Mouse (Mus musculus): Measurements from ENCODE around the gene Grin2b. TPM values are rescaled to one million over a fixed set of nuclear protein-coding genes. Genes with fewer than 3 reads are reported as not detected.

Gene Grin2b
- total RNA-seq, 2 experiments from 2014 or later, result 336 to 340 TPM

DNA sequence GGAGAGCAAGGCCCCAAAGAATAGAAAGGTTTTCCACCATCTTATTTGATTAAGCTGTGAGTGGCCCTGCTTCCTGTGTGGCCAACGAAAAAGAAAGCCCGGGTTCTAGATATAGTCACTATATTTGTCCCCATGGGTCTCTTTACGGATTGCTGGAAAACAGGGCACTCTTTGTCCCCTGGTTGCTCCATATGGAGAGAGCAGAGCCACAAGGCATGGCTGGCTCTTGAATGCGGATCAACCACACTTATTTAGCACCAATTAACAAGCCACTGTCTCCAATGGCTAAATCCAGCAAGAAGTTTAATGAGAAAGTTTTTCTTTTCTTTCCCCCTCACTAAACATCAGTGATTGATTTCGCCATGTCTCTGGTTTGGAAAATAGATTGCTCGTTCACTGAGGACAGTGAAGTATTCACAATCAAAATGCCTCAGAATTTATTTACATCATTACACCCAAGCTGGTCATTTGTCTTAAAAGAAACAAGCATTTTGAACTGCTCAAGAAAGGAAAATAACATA, 240.9 kb downstream of the Grin2b start:
- intact Hi-C loops (cut with DNase I), result no loop called here
- DNase-seq (ENCODE audit: low spot score in 2 of 2), result no peak

- intact Hi-C loops (cut with DNase I), result no loop called here
- no peak for DNase-seq (ENCODE audit: low spot score in 2 of 2)
Measured at GRCm38 (mm10) chr6:135917676-135918075, 255.6 kb downstream of the Grin2b start.

- no peak for DNase-seq (ENCODE audit: low spot score in 2 of 2)
- intact Hi-C loops (cut with DNase I), result no loop called here
Measured at GRCm38 (mm10) chr6:135914608-135915007, 258.7 kb downstream of the Grin2b start.

DNA sequence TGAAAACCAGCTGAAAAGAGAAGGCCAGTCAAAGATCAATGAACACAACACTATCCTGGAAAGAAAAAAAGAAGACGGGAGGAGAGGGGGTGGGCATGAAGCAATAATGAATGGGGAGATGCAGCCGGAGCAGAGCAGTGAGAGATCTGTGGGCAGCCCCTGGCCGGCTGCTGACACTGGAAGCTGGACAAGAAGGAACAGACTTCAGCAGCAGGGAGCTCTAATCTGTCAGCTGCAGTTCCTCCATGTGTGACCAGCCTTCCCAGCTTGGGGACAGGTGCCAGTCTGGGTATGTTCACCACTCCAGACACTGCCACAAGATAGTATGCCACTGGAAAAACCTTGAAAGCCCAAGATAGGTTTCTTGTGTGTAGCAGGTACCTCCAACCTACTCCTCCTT, 261.2 kb downstream of the Grin2b start:
- no peak for DNase-seq (ENCODE audit: low spot score in 2 of 2)
- intact Hi-C loops (cut with DNase I), result no loop called here

- DNase-seq (ENCODE audit: low spot score in 2 of 2), result no peak
- intact Hi-C loops (cut with DNase I), result no loop called here
Measured at GRCm38 (mm10) chr6:135911131-135911530, 262.2 kb downstream of the Grin2b start.

DNA sequence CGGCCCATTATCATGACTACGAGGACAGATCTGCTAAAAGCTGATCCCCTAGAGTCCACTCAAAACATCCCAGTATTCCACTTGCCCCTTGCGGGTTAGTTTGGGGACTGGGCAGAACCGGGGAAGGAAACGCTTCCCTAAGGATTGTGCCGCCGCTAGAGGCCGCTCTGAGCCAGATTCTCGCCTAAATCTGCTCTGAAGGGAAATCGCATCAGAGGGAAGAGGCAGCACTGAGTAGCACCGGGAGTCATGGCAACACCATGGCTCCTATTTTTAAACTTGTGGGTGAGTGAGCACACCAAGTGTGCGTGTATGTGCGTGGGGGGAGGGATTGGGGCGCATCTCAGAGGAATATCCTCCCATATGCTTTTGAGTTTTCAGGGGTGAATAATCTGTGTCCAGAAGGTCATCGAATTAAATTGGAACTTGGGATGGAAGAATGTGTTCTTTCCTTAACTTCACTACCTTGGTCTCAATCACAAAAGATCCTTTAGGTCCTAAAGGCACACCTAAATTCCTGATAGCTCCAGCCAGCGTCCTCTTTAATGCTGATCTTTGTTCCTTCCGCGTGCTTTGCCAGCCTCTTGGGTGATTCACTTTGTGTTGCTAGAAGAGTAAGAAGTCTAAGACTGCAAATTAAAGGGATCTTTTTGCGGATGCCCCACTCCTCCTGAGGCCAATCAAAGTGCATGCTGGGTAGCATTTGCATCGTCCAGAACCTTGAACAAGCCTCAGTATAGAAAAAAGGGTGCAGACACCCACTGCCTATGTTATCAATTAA, 265.6 kb downstream of the Grin2b start:
- peak; percentile 86 to 96 for DNase-seq (ENCODE audit: low spot score in 2 of 2)
- intact Hi-C loops (cut with DNase I), result loop anchor here (2.0 to 5.0 kb wide), 2 partner anchors 265 to 445 kb away; partner anchors contain the start of gene Grin2b

GRCm38 (mm10) chr6:135907137-135907536, 266.2 kb downstream of the Grin2b start:
- DNase-seq (ENCODE audit: low spot score in 2 of 2), result peak in 1 of 2 experiments; percentile 57

DNA sequence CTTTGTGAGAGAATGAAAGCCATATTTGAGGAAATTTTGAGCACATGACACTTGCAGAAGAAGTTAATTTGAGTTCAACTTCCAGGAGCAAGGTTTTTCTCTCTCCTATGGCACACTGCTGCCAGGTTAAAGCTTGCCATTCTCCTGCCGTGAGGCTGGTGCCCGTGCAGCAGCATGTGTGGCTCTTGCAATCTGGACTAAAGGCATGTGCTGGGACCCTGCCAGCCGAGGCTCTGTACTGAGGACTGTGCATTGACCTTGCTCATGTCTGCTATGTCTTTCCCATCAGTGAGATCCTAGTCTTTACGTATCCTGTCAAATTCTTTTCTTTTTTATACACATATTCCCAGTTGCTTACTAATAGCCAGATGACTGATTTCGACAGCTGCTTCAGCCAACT, 268.9 kb downstream of the Grin2b start:
- peak in 1 of 2 experiments; percentile 24 for DNase-seq (ENCODE audit: low spot score in 2 of 2)
- intact Hi-C loops (cut with DNase I), result loop anchor here (5.0 kb wide), 2 partner anchors 267 to 462 kb away; no protein-coding TSS in a partner anchor

More at GRCm38 (mm10) chr6:135907137-135907536, 266.2 kb downstream of the Grin2b start:
- intact Hi-C loops (cut with DNase I), result loop anchor here (2.0 to 5.0 kb wide), 2 partner anchors 266 to 445 kb away; partner anchors contain the start of gene Grin2b

GRCm38 (mm10) chr6:135900410-135900809, 272.9 kb downstream of the Grin2b start:
- intact Hi-C loops (cut with DNase I), result loop anchor here (5.0 kb wide), 2 partner anchors 263 to 458 kb away; no protein-coding TSS in a partner anchor
- peak; percentile 67 to 92 for DNase-seq (ENCODE audit: low spot score in 2 of 2)

DNA sequence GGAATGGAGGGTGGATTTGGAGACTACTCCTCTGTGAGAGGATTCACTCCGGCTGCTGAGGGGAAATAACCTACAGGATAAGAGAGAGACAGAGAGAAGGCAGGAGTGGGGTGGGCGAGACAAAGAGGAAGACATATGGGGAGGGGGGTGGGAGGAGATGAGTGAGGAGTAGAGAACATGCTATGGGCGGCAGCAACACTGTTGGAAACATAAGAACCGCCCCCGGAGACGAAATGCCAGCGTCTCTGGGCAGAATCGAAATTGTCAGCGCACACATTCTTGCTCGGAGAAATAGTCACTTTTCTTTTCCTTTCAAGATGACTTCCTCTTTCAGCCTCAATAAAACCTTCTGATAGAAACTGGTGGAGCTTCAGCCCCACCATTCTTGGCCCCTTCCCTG, 274.1 kb downstream of the Grin2b start:
- intact Hi-C loops (cut with DNase I), result loop anchor here (1.0 to 2.0 kb wide), 2 partner anchors 70 to 465 kb away; no protein-coding TSS in a partner anchor
- peak; percentile 71 to 93 for DNase-seq (ENCODE audit: low spot score in 2 of 2)

- intact Hi-C loops (cut with DNase I), result no loop called here
- DNase-seq (ENCODE audit: low spot score in 2 of 2), result peak in 1 of 2 experiments; percentile 79
Measured at GRCm38 (mm10) chr6:135894793-135895228, 278.5 kb downstream of the Grin2b start.

GRCm38 (mm10) chr6:135882611-135883010, 290.7 kb downstream of the Grin2b start:
- intact Hi-C loops (cut with DNase I), result no loop called here
- DNase-seq (ENCODE audit: low spot score in 2 of 2), result no peak

DNA sequence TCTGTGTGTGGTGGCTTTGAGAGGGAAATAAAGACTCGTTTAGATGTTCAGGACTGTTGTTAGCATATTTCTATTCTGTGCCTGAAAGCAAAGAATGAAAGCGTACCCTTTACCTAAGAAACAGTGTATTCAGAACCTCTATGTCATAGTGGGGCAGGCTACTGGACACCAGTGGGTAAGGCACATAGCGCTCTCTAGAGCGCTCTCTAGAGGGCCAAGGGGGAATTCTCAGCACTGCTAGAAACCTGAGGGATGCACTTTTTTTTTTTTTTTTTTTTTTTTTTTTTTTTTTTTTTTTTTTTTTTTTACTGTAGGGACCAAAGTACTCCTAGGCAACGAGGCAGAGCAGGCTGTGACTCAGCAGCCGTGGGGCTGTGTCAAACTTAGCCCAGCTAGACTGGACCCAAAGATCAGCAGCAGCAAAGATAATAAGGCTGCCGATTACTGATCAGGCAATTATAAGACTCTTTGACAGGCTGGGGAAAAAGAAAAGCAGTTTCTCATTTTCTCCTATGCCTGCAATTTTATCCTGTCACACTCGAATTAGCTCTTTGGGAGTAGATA, 297.1 kb downstream of the Grin2b start:
- intact Hi-C loops (cut with DNase I), result no loop called here

DNA sequence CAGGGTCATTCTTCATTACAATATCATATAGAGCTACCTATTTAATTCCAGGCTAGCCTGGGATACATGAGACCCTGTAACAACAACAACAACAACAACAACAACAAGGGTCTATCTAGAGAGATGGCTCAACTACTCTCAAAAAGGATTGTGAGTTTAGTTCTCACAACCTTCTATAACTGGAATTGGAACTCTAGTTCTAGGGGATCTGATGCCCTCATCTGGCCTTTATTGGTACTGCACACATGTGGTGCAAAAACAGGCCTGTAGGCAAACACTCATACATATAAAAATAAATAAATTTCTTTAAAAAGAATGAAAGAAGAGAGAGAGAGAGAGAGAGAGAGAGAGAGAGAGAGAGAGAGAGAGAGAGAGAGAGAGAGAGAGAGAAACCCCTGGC, 298.7 kb downstream of the Grin2b start:
- intact Hi-C loops (cut with DNase I), result no loop called here
- DNase-seq (ENCODE audit: low spot score in 2 of 2), result no peak

More for the DNA sequence above, 297.1 kb downstream of the Grin2b start:
- DNase-seq (ENCODE audit: low spot score in 2 of 2), result no peak

GRCm38 (mm10) chr6:135865832-135866231, 307.5 kb downstream of the Grin2b start:
- intact Hi-C loops (cut with DNase I), result no loop called here

GRCm38 (mm10) chr6:135863965-135864364, 309.3 kb downstream of the Grin2b start:
- intact Hi-C loops (cut with DNase I), result no loop called here
- peak in 1 of 2 experiments; percentile 78 for DNase-seq (ENCODE audit: low spot score in 2 of 2)

More at GRCm38 (mm10) chr6:135865832-135866231, 307.5 kb downstream of the Grin2b start:
- DNase-seq (ENCODE audit: low spot score in 2 of 2), result peak; percentile 67 to 92

DNA sequence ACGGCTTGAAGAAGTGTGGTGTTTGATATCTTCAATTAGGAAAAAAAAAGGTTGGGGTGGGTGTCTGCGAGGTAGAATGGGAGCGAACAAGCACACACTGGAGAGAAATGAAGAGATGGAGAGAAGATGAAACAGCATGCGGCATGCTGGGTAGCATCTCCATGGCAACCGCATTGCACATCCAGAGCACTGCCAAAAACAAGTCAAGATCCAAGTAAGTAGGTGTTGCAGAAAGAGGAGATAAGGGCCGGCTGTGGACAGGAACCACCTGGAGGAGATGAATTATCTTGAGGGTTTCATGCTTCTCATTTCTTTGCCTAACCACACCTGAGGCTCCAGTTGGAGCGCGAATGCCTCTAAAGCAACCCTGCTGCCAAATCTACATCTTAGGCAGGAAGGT, 313.8 kb downstream of the Grin2b start:
- intact Hi-C loops (cut with DNase I), result no loop called here
- DNase-seq (ENCODE audit: low spot score in 2 of 2), result peak; percentile 85 to 97

DNA sequence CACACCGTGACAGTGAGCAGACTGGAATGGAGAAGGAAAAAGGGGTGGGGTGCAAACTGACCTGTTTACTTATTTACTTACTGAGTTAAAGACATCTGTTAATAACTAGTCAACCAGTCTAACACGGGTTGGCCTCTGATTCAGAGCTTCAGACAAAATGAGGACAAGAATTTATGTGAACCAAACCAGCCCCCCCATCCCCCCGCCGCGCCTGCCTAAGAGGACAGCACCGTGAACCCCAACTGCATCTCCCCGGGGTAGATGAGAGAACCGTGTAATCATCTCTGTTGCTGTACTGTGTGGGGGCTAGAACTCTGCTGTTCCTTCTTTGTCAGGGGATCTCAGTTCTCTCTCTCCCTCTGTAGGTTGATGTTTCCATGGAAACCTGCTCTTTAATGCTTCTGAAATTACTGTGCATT, 319.1 kb downstream of the Grin2b start:
- intact Hi-C loops (cut with DNase I), result no loop called here
- peak in 1 of 2 experiments; percentile 80 for DNase-seq (ENCODE audit: low spot score in 2 of 2)

DNA sequence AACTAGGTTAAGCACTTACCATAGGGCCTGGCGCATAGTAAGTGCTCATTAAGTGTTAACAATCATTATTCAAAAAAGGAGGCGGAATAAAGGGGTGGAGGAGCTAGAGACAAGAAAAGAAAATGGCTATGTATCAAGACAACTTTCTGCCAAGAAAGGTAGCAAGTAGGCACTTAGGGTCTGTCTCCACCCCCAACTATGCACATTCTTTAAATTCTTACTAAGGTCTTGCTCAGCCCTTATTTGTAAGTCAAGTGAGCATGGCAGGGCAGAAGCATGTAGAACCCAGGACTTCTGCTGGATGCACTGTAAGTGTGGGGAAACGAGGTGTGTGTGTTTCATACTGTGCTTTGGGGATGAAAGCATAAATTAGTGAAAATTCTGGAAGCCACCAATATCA, 329.6 kb downstream of the Grin2b start:
- intact Hi-C loops (cut with DNase I), result no loop called here
- no peak for DNase-seq (ENCODE audit: low spot score in 2 of 2)

- intact Hi-C loops (cut with DNase I), result no loop called here
- DNase-seq (ENCODE audit: low spot score in 2 of 2), result peak in 1 of 2 experiments; percentile 75
Measured at GRCm38 (mm10) chr6:135836353-135836752, 337.0 kb downstream of the Grin2b start.

All from left cerebral cortex, postnatal 25 days (tissue).